Mouse (Mus musculus): ENCODE data around the gene Gm49721.
"Not testable (repeated sequence)": the region's sequence is repeated elsewhere in the genome, so short reads cannot be mapped to it uniquely, and the experiment has no call there.

Gene Gm49721

DNA sequence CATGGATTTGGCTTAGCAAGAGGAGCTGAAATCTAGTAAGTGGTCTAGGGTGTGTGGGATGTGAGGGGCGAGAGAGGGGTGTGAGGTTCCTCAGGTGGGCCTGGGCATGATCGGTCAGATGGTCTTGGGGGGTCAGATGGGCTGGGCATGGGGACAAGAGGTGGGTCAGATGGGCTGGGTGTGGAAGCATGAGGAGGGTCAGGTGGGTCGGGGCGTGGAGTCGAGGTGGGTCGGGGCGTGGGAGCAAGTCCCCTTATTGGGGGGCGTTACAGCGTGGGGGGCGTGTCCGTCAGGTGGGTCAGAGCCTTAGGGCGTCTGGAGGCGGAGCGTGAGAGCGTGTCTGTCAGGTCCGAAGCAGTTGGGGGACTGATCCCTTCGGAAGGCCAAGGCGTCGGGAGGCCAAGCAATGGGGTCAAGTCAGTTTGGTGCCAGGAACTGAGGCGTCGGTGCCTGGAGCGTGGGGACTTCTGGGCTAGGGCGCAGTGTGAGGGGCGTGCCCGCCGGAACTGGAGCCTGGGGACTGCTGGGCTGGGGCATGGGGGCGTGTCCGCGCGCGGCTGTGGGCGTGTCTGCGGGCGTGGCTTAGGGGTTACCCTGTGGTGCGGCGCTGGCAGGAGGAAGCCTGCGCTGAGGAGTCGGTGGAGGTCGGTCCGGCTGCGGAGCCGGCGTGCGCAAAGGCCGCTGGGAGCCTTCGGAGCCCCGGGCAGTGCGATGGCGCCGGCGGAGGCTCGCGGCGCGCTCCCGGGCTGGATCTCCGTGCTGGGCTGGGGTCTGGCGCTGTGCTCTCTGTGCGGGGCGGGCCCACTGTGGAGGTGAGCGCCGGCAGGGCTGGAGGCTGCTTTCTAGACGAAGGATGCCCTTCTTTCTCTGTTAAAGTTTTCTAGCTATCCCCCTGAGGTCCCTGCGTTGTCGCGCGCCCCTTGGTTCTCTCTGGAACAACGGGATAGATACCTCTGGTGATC is at the start of gene Gm49721:
Gene Gm49721 (plus strand): TSS at position 618 of the 962 bp plus-strand sequence.
- DNase-seq (ENCODE audit: low spot score) = peak; percentile 69

GRCm38 (mm10) chr17:6931625-6932024 is 47.1 kb upstream of the Gm49721 start:
- DNase-seq (ENCODE audit: low spot score) = not testable (repeated sequence)

DNA sequence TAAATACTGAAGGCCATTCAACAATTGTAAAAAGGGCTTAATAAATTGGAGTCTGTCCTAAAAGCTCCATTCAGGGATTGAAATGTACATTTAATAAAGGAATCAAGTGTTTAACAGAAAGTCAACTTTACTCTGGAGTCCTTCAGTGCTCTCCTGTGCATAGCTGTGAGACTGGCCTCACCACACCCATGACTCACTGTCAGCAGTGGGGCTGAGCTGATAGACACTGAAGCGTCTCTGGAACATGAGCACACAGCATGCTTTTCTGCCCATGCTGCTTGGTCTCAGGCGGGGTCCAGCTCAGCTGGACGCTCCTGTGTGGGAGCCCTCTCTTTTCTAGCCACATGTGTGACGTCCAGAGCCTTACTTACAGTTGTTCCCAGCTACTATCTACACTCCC is 36.1 kb upstream of the Gm49721 start:
- not testable (repeated sequence) for DNase-seq (ENCODE audit: low spot score)

DNA sequence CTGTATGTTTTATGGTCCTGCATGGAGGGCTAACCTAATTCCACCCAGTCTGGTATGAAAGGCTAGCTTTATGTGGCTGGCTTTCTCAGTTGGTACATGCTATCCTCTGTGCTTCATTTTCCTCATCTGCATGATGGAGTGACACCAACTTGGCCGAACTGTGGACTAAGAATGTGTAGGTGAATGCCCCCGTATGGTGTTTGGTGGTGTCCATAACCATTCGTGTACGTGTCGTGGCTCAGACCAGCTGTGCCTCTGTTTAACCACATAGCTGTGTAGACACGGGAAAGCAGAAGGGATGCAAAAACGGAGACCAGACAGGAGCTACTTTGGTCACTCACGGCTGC is 31.1 kb upstream of the Gm49721 start:
- not testable (repeated sequence) for DNase-seq (ENCODE audit: low spot score)

DNA sequence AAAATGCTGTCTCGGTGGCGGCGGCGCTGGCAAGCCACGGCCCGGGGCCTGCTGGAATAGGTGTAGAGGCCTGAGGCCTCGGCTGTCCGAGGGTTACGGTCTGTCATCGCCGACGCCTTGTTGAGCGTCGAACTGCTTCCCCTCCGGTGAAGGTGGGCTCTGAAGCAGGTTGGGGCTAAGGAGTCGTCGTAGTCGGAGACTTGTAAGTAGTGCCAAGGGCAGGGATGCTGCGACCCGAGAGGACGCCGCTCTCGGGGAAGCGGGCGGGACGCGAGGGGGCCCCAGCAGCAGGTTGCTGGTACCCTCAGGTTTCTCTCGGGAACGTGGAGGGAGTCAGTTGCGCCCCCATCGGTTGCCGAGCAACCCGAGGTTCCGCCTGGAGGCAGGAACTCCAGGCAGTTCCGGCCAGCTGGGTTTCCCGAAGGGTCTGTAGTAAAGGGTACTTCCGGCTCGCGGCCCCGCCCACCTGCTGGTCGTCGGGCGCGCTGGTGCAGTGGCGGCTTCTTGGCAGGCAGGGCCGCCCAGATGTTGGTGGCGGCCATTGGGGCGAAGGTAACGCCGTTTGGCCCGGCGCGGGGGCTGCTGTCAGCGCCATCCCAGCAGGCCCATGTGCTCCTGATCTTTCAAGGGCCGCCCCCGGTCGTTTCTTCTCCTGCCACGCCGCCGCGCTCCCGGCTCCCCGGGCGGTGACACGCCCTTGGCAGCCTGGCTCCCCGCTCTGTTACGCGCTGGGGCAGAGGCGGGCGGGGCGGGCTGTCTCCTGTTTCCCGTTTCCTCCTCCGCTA is 30.5 kb upstream of the Gm49721 start, which contains the start of gene Rsph3b:
Gene Rsph3b (minus strand): TSS at position 699 of the 785 bp plus-strand sequence.
- peak; percentile 88 for DNase-seq (ENCODE audit: low spot score)

GRCm38 (mm10) chr17:6948769-6949228 is 29.9 kb upstream of the Gm49721 start:
- DNase-seq (ENCODE audit: low spot score) = not testable (repeated sequence)

DNA sequence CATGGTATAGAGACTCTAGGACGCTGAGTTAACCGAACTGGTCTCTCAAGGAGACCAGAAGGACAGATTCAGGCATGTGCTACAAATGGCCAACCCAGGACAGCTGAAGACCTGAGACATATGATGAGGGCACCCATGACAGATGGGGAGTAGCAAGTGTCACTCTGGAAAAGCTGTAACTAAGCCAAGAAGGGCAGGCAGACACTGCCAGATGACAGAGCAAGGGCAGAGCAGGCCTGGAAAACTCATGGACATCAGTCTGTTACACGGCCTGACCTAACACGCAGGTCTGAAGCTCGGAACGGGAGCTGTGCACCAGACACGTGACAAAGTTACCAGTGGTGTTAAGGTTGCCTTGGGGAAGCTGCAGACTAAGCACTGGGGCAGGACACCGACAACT is 19.8 kb upstream of the Gm49721 start:
- DNase-seq (ENCODE audit: low spot score) = not testable (repeated sequence)

DNA sequence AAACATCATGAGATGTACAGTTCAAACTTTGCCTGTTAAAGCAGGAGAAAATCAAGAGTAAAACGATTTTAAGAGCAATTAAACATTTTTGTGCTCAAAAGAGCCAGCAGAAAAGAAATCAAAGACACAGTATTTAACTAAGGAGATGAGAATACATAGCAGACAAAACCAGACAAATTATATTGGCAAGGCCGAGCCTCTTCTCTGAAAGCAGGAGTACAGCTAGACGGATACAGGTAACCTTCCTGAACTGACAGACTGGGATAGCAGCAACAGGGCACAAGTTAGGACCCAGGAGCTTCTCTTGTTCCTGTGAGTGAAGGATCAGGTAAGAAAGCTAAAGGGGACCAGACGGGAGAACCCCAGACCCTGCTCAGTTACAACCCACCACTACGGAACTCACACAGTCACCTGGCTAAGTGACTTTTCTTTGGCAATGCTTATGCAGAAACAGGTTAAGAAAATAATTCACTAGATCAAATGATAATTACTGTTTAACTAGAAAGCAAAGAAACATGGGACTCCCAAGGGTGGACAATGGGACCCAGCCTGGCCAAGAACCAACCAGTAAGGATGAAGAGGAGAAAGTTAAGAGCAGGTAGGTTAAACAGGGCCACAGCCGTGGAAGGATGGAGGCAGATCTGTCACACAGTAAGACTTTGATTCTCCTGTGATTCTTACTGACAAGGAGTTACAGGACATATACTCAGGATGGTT is 19.0 kb upstream of the Gm49721 start:
- not testable (repeated sequence) for DNase-seq (ENCODE audit: low spot score)

DNA sequence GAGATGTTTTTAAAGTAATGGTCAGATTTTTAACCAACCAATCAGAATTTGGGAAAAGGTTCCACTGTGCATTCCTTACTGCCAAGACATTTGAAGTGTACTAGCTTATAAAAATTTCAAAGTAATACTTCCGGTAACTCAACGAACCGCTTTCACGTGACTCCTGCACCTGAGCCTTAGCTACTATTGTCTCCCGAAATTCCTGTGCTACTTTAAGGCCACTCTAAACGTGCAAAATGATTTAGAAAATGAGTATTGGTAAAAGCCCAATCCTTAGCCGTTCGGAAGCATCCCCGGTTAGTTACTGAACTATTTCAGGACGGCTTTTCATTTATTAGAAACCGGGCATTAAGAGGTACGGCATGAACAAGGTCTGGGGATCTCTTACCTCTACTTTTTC is 18.4 kb upstream of the Gm49721 start:
- not testable (repeated sequence) for DNase-seq (ENCODE audit: low spot score)

DNA sequence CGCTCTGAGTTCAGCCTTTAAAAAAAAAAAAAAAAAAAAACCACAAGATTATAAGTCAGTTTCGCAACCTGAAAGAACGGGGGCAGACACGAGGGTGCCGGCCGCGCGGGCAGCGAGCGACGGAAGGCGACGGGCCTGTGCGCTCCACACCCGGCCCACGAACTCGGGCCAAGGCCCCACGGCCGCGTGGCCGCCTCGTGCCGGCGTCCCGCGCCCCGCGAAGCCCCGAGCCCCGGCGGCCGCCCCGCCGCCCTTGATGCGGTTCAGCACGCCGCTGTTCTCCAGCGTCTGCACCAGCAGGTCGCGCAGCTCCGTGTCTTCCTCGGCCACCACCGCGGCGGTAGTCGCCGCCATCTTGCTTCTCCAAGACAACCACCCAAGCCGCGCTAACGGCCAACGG is 17.9 kb upstream of the Gm49721 start, which contains the start of gene Tagap1:
Gene Tagap1 (minus strand): TSS at position 381 of the 400 bp plus-strand sequence.
- DNase-seq (ENCODE audit: low spot score) = peak; percentile 20

GRCm38 (mm10) chr17:6961181-6962000 is 17.3 kb upstream of the Gm49721 start:
- not testable (repeated sequence) for DNase-seq (ENCODE audit: low spot score)

DNA sequence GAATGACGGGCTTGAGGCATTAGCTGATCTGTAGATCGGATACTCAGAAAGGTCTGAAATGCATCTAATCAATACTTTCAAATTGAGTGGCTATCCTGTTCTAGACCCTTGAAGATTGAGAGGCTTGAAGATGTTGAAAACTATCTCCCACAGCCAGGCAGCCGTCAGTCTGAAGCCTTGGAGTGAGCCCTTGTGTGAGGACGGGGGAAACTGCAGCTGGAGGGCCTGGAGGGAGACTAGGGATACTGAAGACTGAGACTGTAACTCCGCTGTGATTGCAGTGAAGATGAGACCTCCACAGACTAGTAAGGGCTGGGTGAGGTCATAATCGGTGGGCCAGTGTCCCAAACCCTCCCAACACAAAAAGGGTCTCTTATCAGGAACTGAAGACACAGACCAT is 16.4 kb upstream of the Gm49721 start:
- DNase-seq (ENCODE audit: low spot score) = not testable (repeated sequence)

DNA sequence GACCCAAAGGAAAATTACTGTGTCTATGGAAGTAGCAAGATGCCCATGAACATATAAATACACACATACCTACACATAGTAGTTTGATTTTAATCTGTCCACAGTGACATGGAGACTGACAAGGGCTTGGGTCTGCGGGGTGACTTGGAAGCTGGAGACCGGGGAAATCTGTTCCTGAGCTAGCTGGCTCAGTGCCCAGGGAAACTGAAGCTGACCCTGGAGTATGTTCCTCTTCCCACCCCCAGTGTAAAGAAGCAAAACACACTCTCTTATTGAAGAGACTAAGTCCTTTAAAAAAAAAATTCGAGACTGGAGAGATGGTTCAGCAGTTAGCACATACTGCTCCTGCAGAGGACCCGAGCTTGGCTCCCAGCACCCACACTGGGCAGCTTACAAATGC is 15.8 kb upstream of the Gm49721 start:
- DNase-seq (ENCODE audit: low spot score) = not testable (repeated sequence)

DNA sequence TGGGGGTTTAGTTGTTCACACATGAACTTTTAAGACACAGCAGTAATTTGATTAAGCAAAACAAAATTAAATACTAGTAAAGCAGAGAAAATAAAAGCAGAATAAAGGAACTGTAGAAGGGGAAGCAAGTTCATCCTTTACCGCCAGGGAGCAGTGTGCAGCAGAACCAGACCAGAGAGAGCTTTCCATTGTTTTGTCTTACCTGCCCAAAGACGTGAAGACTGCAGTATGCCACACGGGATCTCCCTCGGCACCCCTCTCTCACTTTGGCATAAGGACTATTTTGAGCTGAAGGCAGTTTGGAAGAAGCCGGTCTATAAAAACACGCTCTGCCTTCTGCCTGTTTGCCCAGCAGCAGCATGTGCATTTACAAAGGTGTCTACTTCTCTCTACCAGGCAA is 13.3 kb upstream of the Gm49721 start:
- peak; percentile 32 for DNase-seq (ENCODE audit: low spot score)

DNA sequence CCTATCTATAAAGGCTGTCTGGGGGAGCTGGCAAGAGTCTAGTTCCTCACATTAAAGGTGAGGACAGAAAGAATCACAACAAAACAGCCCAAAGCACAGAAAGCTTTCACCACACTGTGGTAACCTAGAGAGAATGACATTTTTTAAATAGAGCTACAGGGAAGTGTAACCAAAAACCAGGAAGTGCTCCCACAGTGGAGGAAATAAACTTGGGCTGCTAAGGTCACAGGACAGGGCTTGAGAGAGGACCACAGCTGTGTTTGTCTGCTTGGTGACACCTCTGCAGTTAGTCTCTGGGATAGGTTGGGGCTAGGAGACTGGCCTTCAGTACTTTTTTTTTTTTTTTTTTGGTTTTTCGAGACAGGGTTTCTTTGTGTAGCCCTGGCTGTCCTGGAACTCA is 11.0 kb upstream of the Gm49721 start:
- DNase-seq (ENCODE audit: low spot score) = not testable (repeated sequence)

GRCm38 (mm10) chr17:6970334-6970733 is 8.4 kb upstream of the Gm49721 start, which contains the start of gene Rnaset2b:
Gene Rnaset2b (plus strand): TSS chr17:6970634.
- DNase-seq (ENCODE audit: low spot score) = not testable (repeated sequence)

GRCm38 (mm10) chr17:6971238-6971637 is 7.5 kb upstream of the Gm49721 start:
- not testable (repeated sequence) for DNase-seq (ENCODE audit: low spot score)

- DNase-seq (ENCODE audit: low spot score) = not testable (repeated sequence)
Observed at GRCm38 (mm10) chr17:6972836-6973396, 5.8 kb upstream of the Gm49721 start.

- not testable (repeated sequence) for DNase-seq (ENCODE audit: low spot score)
Observed at GRCm38 (mm10) chr17:6974985-6975384, 3.7 kb upstream of the Gm49721 start.

DNA sequence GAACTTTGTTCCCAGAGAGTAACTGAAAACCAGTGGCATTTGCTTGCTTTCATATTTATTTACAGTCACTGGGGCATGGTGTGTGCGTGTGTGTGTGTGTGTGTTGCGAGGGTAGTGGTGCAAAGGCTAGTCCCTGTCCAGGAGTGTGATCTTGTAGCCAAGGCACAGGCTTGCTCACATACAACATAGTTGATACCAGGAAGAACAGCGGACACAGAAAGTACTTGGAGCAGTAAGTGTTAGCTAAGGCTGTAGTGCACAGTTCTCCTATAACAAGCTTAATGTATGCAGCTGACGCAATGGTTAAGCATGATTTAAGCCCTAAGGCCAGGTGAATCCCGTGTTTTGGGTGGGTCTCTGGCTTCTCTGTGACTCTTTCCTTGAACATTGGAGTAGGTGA is 676 bp downstream of the Gm49721 start:
- not testable (repeated sequence) for DNase-seq (ENCODE audit: low spot score)
